Mouse (Mus musculus) limb, embryonic 11.5 days (tissue): ENCODE data around the gene Tmppe. TPM values are rescaled to one million over a fixed set of nuclear protein-coding genes. Genes with fewer than 3 reads are reported as not detected.
"Not testable (repeated sequence)": the region's sequence is repeated elsewhere in the genome, so short reads cannot be mapped to it uniquely, and the experiment has no call there.

Experiments used
- ATAC-seq: fragments of 200-750 bp; cut with Nextera tagmentation; 2 replicates; pipeline ENCODE4 v1.8.0; 2017; ENCODE audit warnings: low read depth; ENCODE audit not compliant: insufficient number of reproducible peaks, low FRiP score, low TSS enrichment
- DNase-seq: peaks from one replicate; pipeline ENCODE4 v3.0.0-alpha.2; 2015; ENCODE audit warnings: low spot score
- H3K27ac ChIP-seq: fragments of 300-500 bp; sonication (generic); replicated peaks from 2 replicates; pipeline ENCODE4 v1.5.1; 2014; ENCODE audit warnings: low read depth, mild to moderate bottlenecking, low read length
- H3K27me3 ChIP-seq: fragments of 300-500 bp; sonication (generic); 2 replicates; pipeline ENCODE4 v1.6.1; 2014; ENCODE audit warnings: mild to moderate bottlenecking, low read length, mixed read lengths; ENCODE audit not compliant: control insufficient read depth, insufficient read depth
- H3K36me3 ChIP-seq: fragments of 300-500 bp; sonication (generic); 2 replicates; pipeline ENCODE4 v1.6.1; 2014; ENCODE audit warnings: mild to moderate bottlenecking, low read length, moderate library complexity, mixed read lengths; ENCODE audit not compliant: control insufficient read depth, insufficient read depth
- H3K4me1 ChIP-seq: fragments of 300-500 bp; sonication (generic); 2 replicates; pipeline ENCODE4 v1.6.1; 2014; ENCODE audit warnings: low read length, mixed read lengths; ENCODE audit not compliant: control insufficient read depth, insufficient read depth
- H3K4me2 ChIP-seq: fragments of 300-500 bp; sonication (generic); 2 replicates; pipeline ENCODE4 v1.6.1; 2014; ENCODE audit warnings: low read depth, mild to moderate bottlenecking, moderate library complexity; ENCODE audit not compliant: severe bottlenecking
- H3K4me3 ChIP-seq: fragments of 300-500 bp; sonication (generic); 2 replicates; pipeline ENCODE4 v1.5.1; 2014; ENCODE audit warnings: low read depth, low read length
- H3K9ac ChIP-seq: fragments of 300-500 bp; sonication (generic); 2 replicates; pipeline ENCODE4 v1.6.1; 2014; ENCODE audit warnings: mild to moderate bottlenecking, low read length
- H3K9me3 ChIP-seq: fragments of 300-500 bp; sonication (generic); 2 replicates; pipeline ENCODE4 v1.6.1; 2016; ENCODE audit warnings: low read length; ENCODE audit not compliant: control insufficient read depth
- WGBS: fragments of 180-500 bp; shearing (Covaris S2); extraction: QIAGEN DNeasy Blood & Tissue Kit; methylation state at CpG from one replicate; pipeline ENCODE4 v1.1.7; 2014; 5-methylcytosine and 5-hydroxymethylcytosine counted together
- polyA plus RNA-seq: library from polyadenylated mRNA; unstranded; fragments of >200 nt; fragmentation: Nextera tagmentation; extraction: Ambion mirVana; gene quantifications from 2 replicates; pipeline ENCODE4 v1.2.1, GENCODE M21; 2014

The Tmppe gene
- polyA plus RNA-seq, 1 experiment from 2014 or later, result 3.6 TPM

DNA sequence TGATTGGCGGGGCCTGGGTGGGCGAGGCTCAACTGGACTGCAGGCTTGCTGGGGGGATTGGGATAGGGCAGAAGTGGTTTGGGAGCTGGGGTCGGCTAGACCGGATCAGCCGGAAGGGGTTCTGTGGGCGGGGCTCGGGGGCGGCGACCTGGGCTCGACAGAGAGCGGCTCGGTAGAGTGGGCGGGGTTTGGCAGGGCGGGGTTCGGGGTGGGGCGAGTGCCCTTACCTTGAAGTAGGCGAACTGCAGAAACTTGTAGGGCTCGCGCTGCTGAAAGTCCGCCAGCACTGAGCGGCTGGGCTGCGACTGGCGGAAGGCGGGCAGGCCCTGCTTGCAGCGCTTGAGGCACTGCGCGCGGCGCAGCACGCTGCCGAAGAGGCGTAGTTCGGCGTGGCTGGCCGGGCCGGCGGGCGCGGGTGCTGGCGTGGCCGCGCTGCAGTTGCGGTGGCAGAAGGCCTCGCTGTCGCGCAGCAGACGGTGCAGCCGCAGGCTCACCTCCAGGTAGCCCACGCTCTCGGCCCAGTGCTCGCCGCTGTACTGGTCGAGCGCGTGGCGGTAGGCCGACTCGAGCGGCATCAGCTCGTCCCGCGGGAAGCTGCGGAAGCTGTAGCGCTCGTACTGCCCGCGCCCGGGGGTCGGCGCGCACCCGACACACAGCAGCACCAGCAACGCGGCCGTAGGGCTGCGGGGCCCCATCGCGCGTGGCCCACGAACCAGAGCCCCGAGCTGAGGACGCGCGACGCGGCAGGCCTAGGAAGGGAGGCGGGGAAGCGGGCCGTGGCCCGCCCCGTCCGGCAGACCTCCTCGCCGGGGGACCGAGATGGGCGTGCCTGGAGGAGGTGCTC is 10.8 kb upstream of the Tmppe start, which contains the start of gene Crtap:
TSS of gene Crtap (minus strand) at position 771 of the 844 bp plus-strand sequence.
- WGBS, result under 1% methylated on average over 81 of the region's 96 CpGs
- Histone ChIP-seq H3K9ac (peak within 1 kb of the TSS; percentile 83), H3K27me3 (no peaks in the 10 kb centered on the region), H3K36me3 (no peaks in the 10 kb centered on the region), H3K4me3 (peak within 1 kb of the TSS; percentile 69), H3K4me2 (peak within 1 kb of the TSS; percentile 84), H3K27ac (peak within 1 kb of the TSS; percentile 81), H3K4me1 (no peaks in the 10 kb centered on the region), H3K9me3 (no peaks in the 10 kb centered on the region)
- ATAC-seq, result peak; percentile 86
- peak; percentile 85 for DNase-seq

DNA sequence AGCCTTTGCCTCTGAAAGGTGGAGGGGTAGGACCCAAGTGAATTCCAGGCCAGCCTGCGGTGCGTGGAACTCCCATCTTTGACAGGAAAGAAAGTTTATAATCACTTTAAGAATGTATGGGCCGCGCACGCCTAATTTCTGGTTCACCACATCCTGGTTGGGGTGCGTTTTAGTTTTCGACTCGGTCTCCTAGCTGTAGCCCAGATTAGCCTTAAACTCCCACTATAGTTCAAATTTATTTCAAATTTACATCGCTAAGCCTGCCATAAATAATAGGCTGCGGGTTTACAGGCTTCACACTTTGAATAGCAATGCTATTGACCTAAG is 10.2 kb upstream of the Tmppe start:
- no peak for ATAC-seq
- H3K9ac ChIP-seq, result peak overlapping the region; percentile 83
- peak overlapping the region; percentile 69 for H3K4me3 ChIP-seq
- H3K4me1 ChIP-seq, result no peaks in the 10 kb centered on the region
- H3K4me2 ChIP-seq, result peak overlapping the region; percentile 84
- peak overlapping the region; percentile 81; the same call in 1 of the 2 replicates for H3K27ac ChIP-seq
- H3K9me3 ChIP-seq, result no peaks in the 10 kb centered on the region
- no peaks in the 10 kb centered on the region for H3K36me3 ChIP-seq
- 5% methylated on average over 10 of the region's 10 CpGs for WGBS
- no peaks in the 10 kb centered on the region for H3K27me3 ChIP-seq
- DNase-seq, result no peak

- DNase-seq, H3K4me1 ChIP-seq, H3K27ac ChIP-seq, H3K36me3 ChIP-seq, H3K27me3 ChIP-seq, H3K4me2 ChIP-seq, H3K4me3 ChIP-seq, ATAC-seq, H3K9ac ChIP-seq, H3K9me3 ChIP-seq: not testable (repeated sequence)
- 71% methylated on average over 6 of the region's 6 CpGs for WGBS
These were observed 6.8 kb upstream of the Tmppe start for GRCm38 (mm10) chr9:114394136-114394535.

GRCm38 (mm10) chr9:114394677-114395076 is 6.2 kb upstream of the Tmppe start:
- Histone ChIP-seq H3K36me3 (no peaks in the 10 kb centered on the region), H3K9ac (no peak overlapping the region), H3K27ac (no peak overlapping the region), H3K4me2 (no peak overlapping the region), H3K4me3 (no peak overlapping the region), H3K4me1 (no peaks in the 10 kb centered on the region), H3K27me3 (no peaks in the 10 kb centered on the region), H3K9me3 (no peaks in the 10 kb centered on the region)
- 87% methylated on average over 8 of the region's 8 CpGs for WGBS
- no peak for ATAC-seq
- no peak for DNase-seq

GRCm38 (mm10) chr9:114395258-114395657 is 5.6 kb upstream of the Tmppe start:
- no peak overlapping the region for H3K4me3 ChIP-seq
- no peaks in the 10 kb centered on the region for H3K36me3 ChIP-seq
- no peaks in the 10 kb centered on the region for H3K27me3 ChIP-seq
- no peak overlapping the region for H3K9ac ChIP-seq
- no peaks in the 10 kb centered on the region for H3K9me3 ChIP-seq
- no peak for DNase-seq
- H3K27ac ChIP-seq, result no peak overlapping the region
- no peak overlapping the region for H3K4me2 ChIP-seq
- no peak for ATAC-seq
- H3K4me1 ChIP-seq, result no peaks in the 10 kb centered on the region
- 83% methylated on average over 4 of the region's 4 CpGs for WGBS

DNA sequence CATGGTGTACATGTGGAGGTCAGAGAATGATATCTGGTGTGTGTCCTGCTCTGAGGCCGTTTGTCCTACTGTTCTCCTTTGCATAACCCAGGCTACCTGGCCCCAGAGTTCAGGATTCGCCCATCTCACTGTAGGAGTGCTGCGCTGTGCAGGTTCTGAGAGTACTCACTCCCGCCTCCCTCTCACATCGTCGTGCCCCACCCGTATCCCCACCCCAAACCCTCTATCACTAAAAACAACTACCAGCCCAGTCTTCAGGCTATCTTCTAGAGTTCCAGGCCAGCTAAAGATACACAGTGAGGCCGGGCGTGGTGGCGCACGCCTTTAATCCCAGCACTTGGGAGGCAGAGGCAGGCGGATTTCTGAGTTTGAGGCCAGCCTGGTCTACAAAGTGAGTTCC is 1.2 kb upstream of the Tmppe start:
- H3K36me3 ChIP-seq, result peaks cover 3% of the 10 kb centered on the region; the same call in 1 of the 2 replicates
- H3K4me2 ChIP-seq, result no peak overlapping the region
- H3K4me3 ChIP-seq, result no peak overlapping the region
- H3K27me3 ChIP-seq, result no peaks in the 10 kb centered on the region
- H3K9me3 ChIP-seq, result no peaks in the 10 kb centered on the region
- 90% methylated on average over 12 of the region's 12 CpGs for WGBS
- DNase-seq (no peak), ATAC-seq (no peak)
- H3K4me1 ChIP-seq, result no peaks in the 10 kb centered on the region
- H3K27ac ChIP-seq, result no peak overlapping the region
- H3K9ac ChIP-seq, result no peak overlapping the region

DNA sequence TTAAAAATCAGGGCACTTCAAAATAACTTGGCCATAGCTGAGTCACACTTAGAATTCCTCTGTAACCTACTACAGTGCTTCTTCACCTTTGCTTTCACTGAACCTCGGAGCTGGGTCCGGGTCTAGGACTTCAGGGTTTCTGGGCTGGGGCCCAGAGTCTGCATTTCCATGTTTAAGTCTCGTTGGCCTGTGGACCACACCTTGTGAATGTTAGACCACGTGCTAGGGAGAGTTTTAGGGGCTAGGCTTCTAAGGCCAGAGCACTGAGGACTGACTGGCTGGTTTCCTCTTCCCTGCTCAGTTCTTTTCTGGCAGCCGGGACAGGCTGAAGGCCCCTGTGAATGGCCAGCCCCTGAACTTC is 337 bp upstream of the Tmppe start:
- no peaks in the 10 kb centered on the region for H3K4me1 ChIP-seq
- 14% methylated on average over 5 of the region's 5 CpGs for WGBS
- no peaks in the 10 kb centered on the region for H3K9me3 ChIP-seq
- no peaks in the 10 kb centered on the region for H3K27me3 ChIP-seq
- peak overlapping the region; percentile 1; the same call in 1 of the 2 replicates for H3K9ac ChIP-seq
- ATAC-seq, result peak; percentile 66
- peak overlapping the region; percentile 89 for H3K4me3 ChIP-seq
- H3K4me2 ChIP-seq, result peak overlapping the region; percentile 60
- DNase-seq, result no peak
- H3K36me3 ChIP-seq, result peaks cover 12% of the 10 kb centered on the region
- no peak overlapping the region for H3K27ac ChIP-seq

- H3K9ac ChIP-seq, result peak overlapping the region; percentile 91
- DNase-seq (peak; percentile 70), ATAC-seq (peak; percentile 13; the same call in 1 of the 2 replicates)
- H3K4me1 ChIP-seq, result no peaks in the 10 kb centered on the region
- H3K4me3 ChIP-seq, result peak overlapping the region; percentile 89
- H3K9me3 ChIP-seq, result no peaks in the 10 kb centered on the region
- H3K27me3 ChIP-seq, result no peaks in the 10 kb centered on the region
- H3K4me2 ChIP-seq, result peak overlapping the region; percentile 60
- 4% methylated on average over 16 of the region's 16 CpGs for WGBS
- peaks cover 15% of the 10 kb centered on the region for H3K36me3 ChIP-seq
- peak overlapping the region; percentile 87 for H3K27ac ChIP-seq
These were observed 778 bp downstream of the Tmppe start for GRCm38 (mm10) chr9:114401685-114402080.
